ENCODE assay signal across 8 mouse cellular contexts in the genomic region with DNA sequence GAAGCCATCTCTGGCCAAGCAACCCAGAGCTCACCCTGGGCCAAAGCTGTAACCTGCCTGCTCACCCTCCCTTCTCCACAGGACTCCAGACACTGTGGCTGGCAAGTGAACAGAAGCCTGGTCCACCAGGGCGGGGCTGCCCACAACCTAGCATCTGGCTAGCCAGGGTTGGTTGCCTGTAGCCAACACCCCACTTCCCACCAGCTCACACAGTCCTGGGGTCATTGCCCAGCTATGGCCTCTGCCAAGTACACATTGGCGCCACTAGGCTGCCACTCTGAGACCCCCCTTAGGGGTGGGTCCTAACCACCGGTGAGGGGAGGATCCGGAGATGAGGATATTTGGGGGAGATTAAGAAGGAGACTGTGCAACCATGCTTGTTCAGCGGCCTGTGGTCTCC. TPM values are rescaled to one million over a fixed set of nuclear protein-coding genes. Genes with fewer than 3 reads are reported as not detected.
DNase-seq lines count a peak whose midpoint lies in the region; ATAC-seq and TF ChIP-seq lines count a peak whose summit lies in the region.

No protein-coding gene starts in this region.

- no peak for DNase-seq in lung, embryonic 14.5 days
- no peak for DNase-seq in lung, postnatal 4 days
- no peak for DNase-seq in forebrain, embryonic 14.5 days (ENCODE audit: low spot score)
- no peak for DNase-seq in limb, embryonic 10.5 days (ENCODE audit: low spot score)
- DNase-seq in embryo, embryonic 11 days = no peak
- DNase-seq in left cerebral cortex, postnatal 25 days (ENCODE audit: low spot score in 2 of 2) = no peak
- no peak for DNase-seq in left cerebral cortex, adult 9 months (ENCODE audit: low spot score in 2 of 2)

- H3K4me3 ChIP-seq in lung, embryonic 14.5 days (ENCODE audit: low read depth, low read length) = no peak overlapping the region
- H3K4me3 ChIP-seq in forebrain, embryonic 14.5 days (ENCODE audit: low read depth, low read length) = 0 out of 2 replicates have a peak overlapping the region, but pooled peaks have one; percentile 18
- H3K4me3 ChIP-seq in limb, embryonic 10.5 days = peak overlapping the region; percentile 46; the same call in 1 of the 2 replicates
- no peak overlapping the region for H3K4me3 ChIP-seq in neural tube, embryonic 13.5 days

- H3K36me3 ChIP-seq in lung, embryonic 14.5 days (ENCODE audit: insufficient read depth) = peaks cover 7% of the 10 kb centered on the region; the same call in 1 of the 2 replicates
- H3K36me3 ChIP-seq in forebrain, embryonic 14.5 days (ENCODE audit: control insufficient read depth, insufficient read depth, low read length) = 0 out of 2 replicates have a peak, but pooled peaks cover 2% of the 10 kb centered on the region
- peaks cover 32% of the 10 kb centered on the region for H3K36me3 ChIP-seq in limb, embryonic 10.5 days
- H3K36me3 ChIP-seq in neural tube, embryonic 13.5 days = no peaks in the 10 kb centered on the region

- 50% methylated on average over 5 of the region's 5 CpGs for whole genome bisulfite sequencing in lung, embryonic 14.5 days
- 48% methylated on average over 5 of the region's 5 CpGs for WGBS in forebrain, embryonic 14.5 days
- WGBS in limb, embryonic 10.5 days = 47% methylated on average over 5 of the region's 5 CpGs
- 66% methylated on average over 5 of the region's 5 CpGs for WGBS in neural tube, embryonic 13.5 days

- peak overlapping the region; percentile 59 for H3K4me2 ChIP-seq in lung, embryonic 14.5 days
- no peak overlapping the region for H3K4me2 ChIP-seq in forebrain, embryonic 14.5 days (ENCODE audit: low read length)
- H3K4me2 ChIP-seq in neural tube, embryonic 13.5 days = no peak overlapping the region; the same call in 1 of the 2 replicates

- ATAC-seq in lung, embryonic 14.5 days (ENCODE audit: insufficient read depth) = peak; percentile 26; the same call in 1 of the 2 replicates
- ATAC-seq in forebrain, embryonic 14.5 days = 0 out of 2 replicates have a peak, but pooled peaks have one; percentile 18
- ATAC-seq in neural tube, embryonic 13.5 days (ENCODE audit: low read depth) = 0 out of 2 replicates have a peak, but pooled peaks have one; percentile 29

- intact Hi-C loops in left cerebral cortex, postnatal 25 days (cut with DNase I) = no loop called here

- no peak overlapping the region for H3K27ac ChIP-seq in lung, embryonic 14.5 days (ENCODE audit: low read depth)
- no peak overlapping the region for H3K27ac ChIP-seq in forebrain, embryonic 14.5 days (ENCODE audit: low read depth, low read length)
- peak overlapping the region; percentile 77 for H3K27ac ChIP-seq in limb, embryonic 10.5 days
- no peak overlapping the region for H3K27ac ChIP-seq in neural tube, embryonic 13.5 days (replicated peaks)

- peaks cover 11% of the 10 kb centered on the region for H3K4me1 ChIP-seq in lung, embryonic 14.5 days (ENCODE audit: insufficient read depth)
- peaks cover 6% of the 10 kb centered on the region; the same call in 1 of the 2 replicates for H3K4me1 ChIP-seq in forebrain, embryonic 14.5 days (ENCODE audit: control insufficient read depth, insufficient read depth, low read length)
- peaks cover 32% of the 10 kb centered on the region for H3K4me1 ChIP-seq in limb, embryonic 10.5 days
- peaks cover 17% of the 10 kb centered on the region for H3K4me1 ChIP-seq in neural tube, embryonic 13.5 days (replicated peaks)

- no peak for TF ChIP-seq CTCF in lung, embryonic 14.5 days (IDR thresholded peaks at IDR 0.05; ENCODE audit: low read depth)

- H3K27me3 ChIP-seq in lung, embryonic 14.5 days (ENCODE audit: insufficient read depth, low read length) = peaks cover 10% of the 10 kb centered on the region; the same call in 1 of the 2 replicates
- H3K27me3 ChIP-seq in forebrain, embryonic 14.5 days (replicated peaks; ENCODE audit: control insufficient read depth, insufficient read depth, low read length) = peaks cover 19% of the 10 kb centered on the region
- peaks cover 46% of the 10 kb centered on the region for H3K27me3 ChIP-seq in limb, embryonic 10.5 days (ENCODE audit: low read depth, poor library complexity, severe bottlenecking)
- H3K27me3 ChIP-seq in neural tube, embryonic 13.5 days = peaks cover 35% of the 10 kb centered on the region

- no peaks in the 10 kb centered on the region for H3K9me3 ChIP-seq in lung, embryonic 14.5 days (ENCODE audit: low read depth, low read length)
- H3K9me3 ChIP-seq in forebrain, embryonic 14.5 days (replicated peaks; ENCODE audit: control insufficient read depth, low read length) = no peaks in the 10 kb centered on the region
- H3K9me3 ChIP-seq in limb, embryonic 10.5 days (replicated peaks) = no peaks in the 10 kb centered on the region
- no peaks in the 10 kb centered on the region for H3K9me3 ChIP-seq in neural tube, embryonic 13.5 days

- H3K9ac ChIP-seq in lung, embryonic 14.5 days = peak overlapping the region; percentile 10; the same call in 1 of the 2 replicates
- H3K9ac ChIP-seq in forebrain, embryonic 14.5 days (ENCODE audit: low read length) = no peak overlapping the region
- H3K9ac ChIP-seq in neural tube, embryonic 13.5 days = no peak overlapping the region

RNA-seq across cellular contexts. Expression of a gene that starts 1.0 kb away (rescaled TPM):
- 1.6 and 2.0 TPM in 2 replicates for polyA plus RNA-seq in lung, embryonic 14.5 days (2014; fragmentation: Nextera tagmentation; extraction: Ambion mirVana)
- 0.17 TPM in 2 replicates for polyA plus RNA-seq in forebrain, embryonic 14.5 days (2014; fragmentation: Nextera tagmentation; extraction: Ambion mirVana)
- 0.11 and 0.30 TPM in 2 replicates for polyA plus RNA-seq in limb, embryonic 10.5 days (2016; fragmentation: Nextera tagmentation; extraction: Ambion mirVana)
- polyA plus RNA-seq in neural tube, embryonic 13.5 days (2015; fragmentation: Nextera tagmentation; extraction: Ambion mirVana) = 0.45 and 1.7 TPM in 2 replicates
- total RNA-seq in left cerebral cortex, postnatal 25 days (2021) = under 1 TPM in 1 of 2 experiments, not detected in 1; 0.21 TPM

RNA-seq across cellular contexts. Expression of a gene that starts 14.8 kb away (rescaled TPM):
- 3.6 and 4.2 TPM in 2 replicates for polyA plus RNA-seq in lung, embryonic 14.5 days (2014; fragmentation: Nextera tagmentation; extraction: Ambion mirVana)
- 3.9 and 4.1 TPM in 2 replicates for polyA plus RNA-seq in forebrain, embryonic 14.5 days (2014; fragmentation: Nextera tagmentation; extraction: Ambion mirVana)
- 3.0 and 4.5 TPM in 2 replicates for polyA plus RNA-seq in limb, embryonic 10.5 days (2016; fragmentation: Nextera tagmentation; extraction: Ambion mirVana)
- polyA plus RNA-seq in neural tube, embryonic 13.5 days (2015; fragmentation: Nextera tagmentation; extraction: Ambion mirVana) = 4.7 and 5.4 TPM in 2 replicates
- total RNA-seq in left cerebral cortex, postnatal 25 days (2021) = 10 to 100 TPM; 12.9 to 14.1 TPM

RNA-seq across cellular contexts. Expression of a gene that starts 37.9 kb away (rescaled TPM):
- polyA plus RNA-seq in lung, embryonic 14.5 days (2014; fragmentation: Nextera tagmentation; extraction: Ambion mirVana) = 10.2 and 10.4 TPM in 2 replicates
- polyA plus RNA-seq in forebrain, embryonic 14.5 days (2014; fragmentation: Nextera tagmentation; extraction: Ambion mirVana) = 2.1 and 2.3 TPM in 2 replicates
- polyA plus RNA-seq in limb, embryonic 10.5 days (2016; fragmentation: Nextera tagmentation; extraction: Ambion mirVana) = 4.1 and 5.6 TPM in 2 replicates
- polyA plus RNA-seq in neural tube, embryonic 13.5 days (2015; fragmentation: Nextera tagmentation; extraction: Ambion mirVana) = 2.0 and 2.2 TPM in 2 replicates
- 10 to 100 TPM; 13.6 to 16.6 TPM for total RNA-seq in left cerebral cortex, postnatal 25 days (2021)

RNA-seq across cellular contexts. Expression of a gene that starts 42.3 kb away (rescaled TPM):
- 3.2 and 3.3 TPM in 2 replicates for polyA plus RNA-seq in lung, embryonic 14.5 days (2014; fragmentation: Nextera tagmentation; extraction: Ambion mirVana)
- polyA plus RNA-seq in forebrain, embryonic 14.5 days (2014; fragmentation: Nextera tagmentation; extraction: Ambion mirVana) = 1.8 and 2.1 TPM in 2 replicates
- polyA plus RNA-seq in limb, embryonic 10.5 days (2016; fragmentation: Nextera tagmentation; extraction: Ambion mirVana) = 2.7 and 5.0 TPM in 2 replicates
- 1.9 and 2.1 TPM in 2 replicates for polyA plus RNA-seq in neural tube, embryonic 13.5 days (2015; fragmentation: Nextera tagmentation; extraction: Ambion mirVana)
- total RNA-seq in left cerebral cortex, postnatal 25 days (2021) = 1 to 10 TPM; 2.9 to 5.3 TPM

Comparison
In these comparisons a context has a peak if more than half of its experiments do, and no peak if none do; other contexts are left out.
1. H3K4me3 ChIP-seq: peak in forebrain, embryonic 14.5 days (single experiment) and limb, embryonic 10.5 days (single experiment); none in lung, embryonic 14.5 days (single experiment) and neural tube, embryonic 13.5 days (single experiment).
2. Peak in every context shown above with its lines, with median percentiles within 50 percentile points of each other: ATAC-seq.